Mouse (Mus musculus) MEL (cell line): ENCODE measurements around the gene Zbtb7a. TPM values are rescaled to one million over a fixed set of nuclear protein-coding genes. Genes with fewer than 3 reads are reported as not detected.

ENCODE experiments used
- DNase-seq: peaks from one replicate; pipeline ENCODE4 v3.0.0; 2011; ENCODE audit warnings: low read depth, low spot score
- H3K27ac ChIP-seq: 2 replicates; pipeline ENCODE4 v1.5.1; 2012; ENCODE audit warnings: low read depth, mild to moderate bottlenecking, control low read depth, low read length, moderate library complexity; ENCODE audit not compliant: control insufficient read depth
- H3K27me3 ChIP-seq, 2 experiments: fragments of 150-350 bp in 1 of 2; sonication (generic) in 1 of 2; 2 replicates each; pipeline ENCODE4 v1.6.1; 2012; ENCODE audit warnings: low read length in 2 of 2, mild to moderate bottlenecking in 2 of 2, improper control_type of control experiment in 1 of 2, moderate library complexity in 1 of 2; ENCODE audit not compliant: insufficient read depth in 2 of 2, control insufficient read depth in 1 of 2
- H3K36me3 ChIP-seq, 2 experiments: 2 replicates each; pipeline ENCODE4 v1.6.1; 2012 to 2014; ENCODE audit warnings: low read length in 2 of 2, improper control_type of control experiment in 1 of 2, inconsistent platforms in 1 of 2, mild to moderate bottlenecking in 1 of 2; ENCODE audit not compliant: insufficient read depth in 2 of 2, control insufficient read depth in 1 of 2
- H3K4me1 ChIP-seq, 2 experiments: fragments of 150-350 bp in 1 of 2; sonication (generic) in 1 of 2; 2 replicates each; pipeline ENCODE4 v1.6.1; 2012; ENCODE audit warnings: low read length in 2 of 2, improper control_type of control experiment in 1 of 2, mild to moderate bottlenecking in 1 of 2; ENCODE audit not compliant: insufficient read depth in 2 of 2, control insufficient read depth in 1 of 2
- H3K4me3 ChIP-seq, 2 experiments: fragments of 150-350 bp in 1 of 2; sonication (generic) in 1 of 2; 2 replicates each; pipeline ENCODE4 v1.5.1; 2012; ENCODE audit warnings: low read depth in 2 of 2, low read length in 2 of 2, mild to moderate bottlenecking in 2 of 2, moderate library complexity in 2 of 2, control low read depth in 1 of 2, improper control_type of control experiment in 1 of 2; ENCODE audit not compliant: control insufficient read depth in 1 of 2, insufficient read depth in 1 of 2
- H3K79me2 ChIP-seq: 2 replicates; pipeline ENCODE4 v1.6.1; 2012; ENCODE audit warnings: mild to moderate bottlenecking, low read length, moderate library complexity; ENCODE audit not compliant: control insufficient read depth, poor library complexity, insufficient read depth
- H3K9ac ChIP-seq: 2 replicates; pipeline ENCODE4 v1.6.1; 2012; ENCODE audit warnings: low read depth, mild to moderate bottlenecking, control low read depth, low read length, moderate library complexity; ENCODE audit not compliant: control insufficient read depth, poor library complexity, severe bottlenecking
- H3K9me3 ChIP-seq: fragments of 150-350 bp; sonication (generic); replicated peaks from 2 replicates; pipeline ENCODE4 v1.6.1; 2012; ENCODE audit warnings: mild to moderate bottlenecking, low read length, improper control_type of control experiment, moderate library complexity; ENCODE audit not compliant: insufficient read depth
- CHD2 ChIP-seq: IDR thresholded peaks from 2 replicates; pipeline ENCODE4 v1.6.1; 2011; ENCODE audit warnings: low read length, improper control_type of control experiment
- CTCF ChIP-seq, 3 experiments: IDR thresholded peaks in 2 of 3; conservative IDR thresholded peaks in 1 of 3; 2 replicates each; pipeline ENCODE4 v1.5.1; 2011 to 2012; ENCODE audit warnings: low read length in 3 of 3, low read depth in 2 of 3, mild to moderate bottlenecking in 2 of 3, improper control_type of control experiment in 1 of 3, inconsistent platforms in 1 of 3, mixed read lengths in 1 of 3, moderate library complexity in 1 of 3; ENCODE audit not compliant: control insufficient read depth in 1 of 3, insufficient read depth in 1 of 3, poor library complexity in 1 of 3, severe bottlenecking in 1 of 3
- ELF1 ChIP-seq: IDR thresholded peaks from 2 replicates; pipeline ENCODE4 v1.6.1; 2014; ENCODE audit warnings: low read depth, mild to moderate bottlenecking, inconsistent platforms, low read length, improper control_type of control experiment, moderate library complexity
- EP300 ChIP-seq, 2 experiments: IDR thresholded peaks; 2 replicates each; pipeline ENCODE4 v1.6.1; 2011; ENCODE audit warnings: improper control_type of control experiment in 2 of 2, low read length in 2 of 2, low read depth in 1 of 2, mild to moderate bottlenecking in 1 of 2
- MAFK ChIP-seq: IDR thresholded peaks from 2 replicates; pipeline ENCODE4 v1.6.1; 2011; ENCODE audit warnings: low read depth, mild to moderate bottlenecking, low read length, improper control_type of control experiment, borderline replicate concordance
- MAZ ChIP-seq: IDR thresholded peaks from 2 replicates; pipeline ENCODE4 v1.6.1; 2012; ENCODE audit warnings: low read depth, mild to moderate bottlenecking, inconsistent platforms, low read length, improper control_type of control experiment
- MYB ChIP-seq: IDR thresholded peaks from 2 replicates; pipeline ENCODE4 v1.6.1; 2011; ENCODE audit warnings: mild to moderate bottlenecking, low read depth, low read length, improper control_type of control experiment
- POLR2A ChIP-seq, 2 experiments: IDR thresholded peaks; 2 replicates each; pipeline ENCODE4 v1.6.1; 2011 to 2012; ENCODE audit warnings: low read length in 2 of 2, mild to moderate bottlenecking in 2 of 2, control low read depth in 1 of 2, improper control_type of control experiment in 1 of 2, low read depth in 1 of 2, moderate library complexity in 1 of 2; ENCODE audit not compliant: control insufficient read depth in 1 of 2, insufficient read depth in 1 of 2, poor library complexity in 1 of 2
- RAD21 ChIP-seq: IDR thresholded peaks from 2 replicates; pipeline ENCODE4 v1.6.1; 2011; ENCODE audit warnings: mild to moderate bottlenecking, low read depth, low read length, improper control_type of control experiment
- SIN3A ChIP-seq: IDR thresholded peaks from 2 replicates; pipeline ENCODE4 v1.6.1; 2012; ENCODE audit warnings: low read length, improper control_type of control experiment, inconsistent platforms
- TAL1 ChIP-seq: IDR thresholded peaks from 2 replicates; pipeline ENCODE4 v1.6.1; 2012; ENCODE audit warnings: mild to moderate bottlenecking, inconsistent platforms, low read length, moderate library complexity, mixed read lengths
- UBTF ChIP-seq: IDR thresholded peaks from 2 replicates; pipeline ENCODE4 v1.6.1; 2012; ENCODE audit warnings: low read depth, mild to moderate bottlenecking, inconsistent platforms, low read length, improper control_type of control experiment, moderate library complexity, borderline replicate concordance; ENCODE audit not compliant: insufficient read depth
- ZC3H11A ChIP-seq: IDR thresholded peaks from 2 replicates; pipeline ENCODE4 v1.6.1; 2012; ENCODE audit warnings: low read depth, mild to moderate bottlenecking, inconsistent platforms, low read length, improper control_type of control experiment
- ZMIZ1 ChIP-seq: IDR thresholded peaks from 2 replicates; pipeline ENCODE4 v1.6.1; 2012; ENCODE audit warnings: low read depth, mild to moderate bottlenecking, inconsistent platforms, low read length, improper control_type of control experiment, moderate library complexity
- ZNF384 ChIP-seq: IDR thresholded peaks from 2 replicates; pipeline ENCODE4 v1.6.1; 2012; ENCODE audit warnings: low read depth, mild to moderate bottlenecking, inconsistent platforms, low read length, improper control_type of control experiment
- polyA plus RNA-seq, 2 experiments: library from polyadenylated mRNA; stranded (reverse) in 1 of 2; unstranded in 1 of 2; fragments of >175 nt in 1 of 2; fragments of >200 nt in 1 of 2; gene quantifications; 2 replicates each; pipeline versions ENCODE4 v1.2.1 to v1.2.4; 2012; ENCODE audit warnings: low replicate concordance in 2 of 2, low read depth in 1 of 2; ENCODE audit not compliant: insufficient read length in 2 of 2, insufficient read depth in 1 of 2, missing spikeins in 1 of 2
- total RNA-seq: library from RNA; depleted of rRNA; stranded (reverse); fragments of 300-350 nt; gene quantifications from 2 replicates; pipeline ENCODE4 v1.2.3, GENCODE M21; 2012

The Zbtb7a gene
- total and polyA plus RNA-seq, 3 experiments, result 25.3 to 45.4 (median 40.6) TPM

- no peak for DNase-seq
- TF ChIP-seq MYB (no peak), ELF1 (no peak), TAL1 (no peak), CTCF (IDR thresholded peaks at IDR 0.05 in 2 of 3, conservative IDR thresholded peaks at IDR 0.05 in 1 of 3; ENCODE audit: control insufficient read depth in 1 of 3, insufficient read depth in 1 of 3, low read depth in 2 of 3, low read length in 3 of 3, poor library complexity in 1 of 3, severe bottlenecking in 1 of 3) (no peak), ZNF384 (no peak), RAD21 (no peak), ZMIZ1 (no peak), EP300 (IDR thresholded peaks at IDR 0.05; ENCODE audit: low read depth in 1 of 2, low read length in 2 of 2) (no peak), CHD2 (no peak), UBTF (no peak)
- Histone ChIP-seq H3K36me3 (no peaks in the 10 kb centered on the region), H3K79me2 (peaks cover 3% of the 10 kb centered on the region; the same call in 1 of the 2 replicates), H3K4me1 (peaks cover 0 to 14% of the 10 kb centered on the region in 2 experiments; a peak in 2 of 4 replicates), H3K9me3 (no peaks in the 10 kb centered on the region), H3K27me3 (no peaks in the 10 kb centered on the region), H3K27ac (no peak overlapping the region), H3K4me3 (no peak overlapping the region), H3K9ac (no peak overlapping the region)
Observed at GRCm38 (mm10) chr10:81189821-81190220, 54.8 kb downstream of the Zbtb7a start.

GRCm38 (mm10) chr10:81190236-81190911 is 55.4 kb downstream of the Zbtb7a start:
- no peaks in the 10 kb centered on the region for H3K9me3 ChIP-seq
- TF ChIP-seq POLR2A (IDR thresholded peaks at IDR 0.05; ENCODE audit: control insufficient read depth in 1 of 2, insufficient read depth in 1 of 2, low read depth in 1 of 2, low read length in 2 of 2, poor library complexity in 1 of 2), result no peak
- 0 out of 2 replicates have a peak, but pooled peaks have one; percentile 38 for TF ChIP-seq MAZ
- peak; percentile 40 to 78 (median 65); a peak in 5 of 6 replicates for TF ChIP-seq CTCF (IDR thresholded peaks at IDR 0.05 in 2 of 3, conservative IDR thresholded peaks at IDR 0.05 in 1 of 3; ENCODE audit: control insufficient read depth in 1 of 3, insufficient read depth in 1 of 3, low read depth in 2 of 3, low read length in 3 of 3, poor library complexity in 1 of 3, severe bottlenecking in 1 of 3)
- TF ChIP-seq, all 39 proteins: peak for 2
- H3K27ac ChIP-seq, result no peak overlapping the region
- no peak overlapping the region for H3K9ac ChIP-seq
- H3K36me3 ChIP-seq, result no peaks in the 10 kb centered on the region
- peaks cover 3% of the 10 kb centered on the region; the same call in 1 of the 2 replicates for H3K79me2 ChIP-seq
- no peak overlapping the region for H3K4me3 ChIP-seq
- peak; percentile 62 for DNase-seq
- H3K27me3 ChIP-seq, result no peaks in the 10 kb centered on the region
- peaks cover 0 to 14% of the 10 kb centered on the region in 2 experiments; a peak in 2 of 4 replicates for H3K4me1 ChIP-seq

GRCm38 (mm10) chr10:81190912-81191321 is 55.9 kb downstream of the Zbtb7a start:
- peaks cover 3% of the 10 kb centered on the region; the same call in 1 of the 2 replicates for H3K79me2 ChIP-seq
- H3K4me3 ChIP-seq, result no peak overlapping the region
- TF ChIP-seq SIN3A (no peak), MAFK (no peak), ZC3H11A (no peak), CTCF (IDR thresholded peaks at IDR 0.05 in 2 of 3, conservative IDR thresholded peaks at IDR 0.05 in 1 of 3; ENCODE audit: control insufficient read depth in 1 of 3, insufficient read depth in 1 of 3, low read depth in 2 of 3, low read length in 3 of 3, poor library complexity in 1 of 3, severe bottlenecking in 1 of 3) (peak; percentile 22 to 39 (median 35))
- no peak overlapping the region for H3K27ac ChIP-seq
- no peak overlapping the region for H3K9ac ChIP-seq
- H3K27me3 ChIP-seq, result no peaks in the 10 kb centered on the region
- no peaks in the 10 kb centered on the region for H3K9me3 ChIP-seq
- DNase-seq, result peak; percentile 34
- peaks cover 0 to 14% of the 10 kb centered on the region in 2 experiments; a peak in 2 of 4 replicates for H3K4me1 ChIP-seq
- no peaks in the 10 kb centered on the region for H3K36me3 ChIP-seq
